Mouse (Mus musculus) hindbrain, postnatal 0 days (tissue): ENCODE data around the gene Tmem203. TPM values are rescaled to one million over a fixed set of nuclear protein-coding genes. Genes with fewer than 3 reads are reported as not detected.

Experiments
- ATAC-seq: fragments of 200-750 bp; cut with Nextera tagmentation; 2 replicates; pipeline ENCODE4 v1.8.0; 2017; ENCODE audit warnings: mild to moderate bottlenecking, moderate TSS enrichment, moderate library complexity
- DNase-seq: peaks from one replicate; pipeline ENCODE4 v3.0.0-alpha.2; 2015; ENCODE audit warnings: low spot score
- H3K27ac ChIP-seq: fragments of 300-500 bp; sonication (generic); 2 replicates; pipeline ENCODE4 v1.5.1; 2014; ENCODE audit warnings: mild to moderate bottlenecking
- H3K27me3 ChIP-seq: fragments of 300-500 bp; sonication (generic); 2 replicates; pipeline ENCODE4 v1.6.1; 2014; ENCODE audit warnings: low read length, mixed read lengths; ENCODE audit not compliant: insufficient read depth
- H3K36me3 ChIP-seq: fragments of 300-500 bp; sonication (generic); 2 replicates; pipeline ENCODE4 v1.6.1; 2014; ENCODE audit warnings: low read length, mixed read lengths; ENCODE audit not compliant: insufficient read depth
- H3K4me1 ChIP-seq: fragments of 300-500 bp; sonication (generic); 2 replicates; pipeline ENCODE4 v1.6.1; 2014; ENCODE audit warnings: antibody characterized with exemption, low read length, mixed read lengths; ENCODE audit not compliant: insufficient read depth
- H3K4me2 ChIP-seq: fragments of 300-500 bp; sonication (generic); 2 replicates; pipeline ENCODE4 v1.6.1; 2014; ENCODE audit warnings: low read depth, mild to moderate bottlenecking, low read length, moderate library complexity, mixed read lengths
- H3K4me3 ChIP-seq: fragments of 300-500 bp; sonication (generic); 2 replicates; pipeline ENCODE4 v1.5.1; 2014; ENCODE audit warnings: low read length
- H3K9ac ChIP-seq: fragments of 300-500 bp; sonication (generic); replicated peaks from 2 replicates; pipeline ENCODE4 v1.6.1; 2014; ENCODE audit warnings: mild to moderate bottlenecking, low read length, moderate library complexity, mixed read lengths
- H3K9me3 ChIP-seq: fragments of 300-500 bp; sonication (generic); 2 replicates; pipeline ENCODE4 v1.6.1; 2016; ENCODE audit warnings: low read length, mixed read lengths
- CTCF ChIP-seq: IDR thresholded peaks from 2 replicates; pipeline ENCODE4 v1.5.1; 2016; ENCODE audit warnings: antibody characterized with exemption, control low read depth, low read depth
- WGBS: fragments of 180-500 bp; shearing (Covaris S2); extraction: QIAGEN DNeasy Blood & Tissue Kit; methylation state at CpG from one replicate; pipeline ENCODE4 v1.1.7; 2014; 5-methylcytosine and 5-hydroxymethylcytosine counted together
- polyA plus RNA-seq: library from polyadenylated mRNA; unstranded; fragments of >200 nt; fragmentation: Nextera tagmentation; extraction: Ambion mirVana; gene quantifications from 2 replicates; pipeline ENCODE4 v1.2.1, GENCODE M21; 2015
- total RNA-seq: library from RNA; depleted of rRNA; stranded (reverse); fragments of >200 nt; gene quantifications from 2 replicates; pipeline ENCODE4 v1.2.3, GENCODE M21; 2014

The Tmem203 gene
- total and polyA plus RNA-seq, 2 experiments from 2014 or later: 26.7 to 56.2 TPM

DNA sequence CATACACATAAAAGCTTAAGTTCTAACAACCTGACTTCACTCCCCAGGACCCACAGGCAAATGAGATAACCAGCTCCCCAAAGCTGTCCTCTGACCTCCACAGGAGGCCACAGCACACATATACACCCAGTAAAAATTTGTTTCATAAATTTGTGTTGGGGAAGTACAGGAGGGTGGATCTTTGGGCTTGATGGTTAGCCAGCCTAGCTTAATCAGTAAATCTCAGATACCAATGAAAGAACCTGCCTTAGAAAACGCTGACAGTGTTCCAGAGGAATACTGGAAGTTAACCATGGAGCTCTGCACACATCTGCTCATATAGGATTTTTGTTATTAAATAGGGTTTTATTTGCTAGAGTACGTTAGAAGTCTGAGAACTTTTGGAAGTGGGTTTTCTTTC lies 37.6 kb upstream of the Tmem203 start:
- no peaks in the 10 kb centered on the region for H3K27me3 ChIP-seq
- no peak for TF ChIP-seq CTCF
- no peaks in the 10 kb centered on the region for H3K9me3 ChIP-seq
- ATAC-seq (no peak), DNase-seq (no peak)
- H3K9ac ChIP-seq: no peak overlapping the region
- H3K4me2 ChIP-seq: no peak overlapping the region
- no peaks in the 10 kb centered on the region for H3K36me3 ChIP-seq
- no peak overlapping the region for H3K4me3 ChIP-seq
- H3K27ac ChIP-seq: no peak overlapping the region
- WGBS: 71% methylated on average over 2 of the region's 2 CpGs
- H3K4me1 ChIP-seq: no peaks in the 10 kb centered on the region

DNA sequence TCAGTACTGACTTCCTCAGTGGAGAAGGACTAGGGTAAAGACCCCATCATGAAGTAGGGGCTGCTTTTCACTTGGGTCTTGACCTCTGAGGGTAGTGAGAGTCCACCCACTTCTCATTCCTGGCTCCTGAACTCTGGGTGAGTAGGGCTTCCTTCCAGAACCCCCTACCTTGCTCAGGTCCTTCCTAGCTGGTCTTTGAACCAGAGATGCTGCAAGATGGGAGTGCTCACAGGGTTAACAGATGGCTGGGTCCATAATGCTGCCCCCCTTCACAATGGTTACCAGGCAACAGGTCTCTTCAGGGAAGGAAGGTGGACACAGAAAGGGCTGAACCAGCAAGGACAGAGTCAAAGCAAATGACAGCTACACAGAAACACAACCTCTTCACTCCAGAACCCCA lies 36.8 kb upstream of the Tmem203 start, which contains the start of gene Fam166a:
Fam166a (plus strand) TSS at position 301 of the 400 bp plus-strand sequence.
- no peak for DNase-seq
- no peaks in the 10 kb centered on the region for H3K9me3 ChIP-seq
- no peak for TF ChIP-seq CTCF

DNA sequence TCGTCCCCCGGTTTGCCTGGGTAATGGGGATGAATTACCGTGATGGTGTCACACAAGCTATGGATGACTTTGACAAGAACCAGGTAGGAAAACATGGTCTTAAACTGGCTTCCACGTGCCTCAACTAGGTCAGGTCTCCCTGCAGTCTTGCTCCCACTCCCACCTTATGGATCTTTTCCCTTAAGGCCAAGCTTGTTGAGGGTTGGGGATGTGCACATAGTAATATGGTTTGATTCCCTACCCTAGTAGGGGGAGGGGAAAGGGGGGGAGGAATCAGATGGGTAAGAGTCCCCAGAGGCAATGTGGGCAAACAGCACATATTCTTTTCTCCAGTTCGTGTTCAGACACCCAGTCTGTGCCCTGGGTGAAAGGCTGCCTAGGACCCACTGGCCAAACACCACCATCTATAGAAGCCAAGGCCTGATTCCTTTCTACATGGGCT lies 33.9 kb upstream of the Tmem203 start:
- H3K36me3 ChIP-seq: no peaks in the 10 kb centered on the region
- H3K4me1 ChIP-seq: peaks cover 12% of the 10 kb centered on the region
- WGBS: 73% methylated on average over 5 of the region's 5 CpGs

More for the DNA sequence above, 36.8 kb upstream of the Tmem203 start, which contains the start of gene Fam166a:
- H3K36me3 ChIP-seq: no peaks in the 10 kb centered on the region
- H3K4me2 ChIP-seq: no peak within 1 kb of the TSS
- H3K27ac ChIP-seq: no peak within 1 kb of the TSS
- peaks cover 2% of the 10 kb centered on the region for H3K4me1 ChIP-seq
- H3K9ac ChIP-seq: no peak within 1 kb of the TSS
- ATAC-seq: no peak
- H3K4me3 ChIP-seq: no peak within 1 kb of the TSS
- no peaks in the 10 kb centered on the region for H3K27me3 ChIP-seq

DNA sequence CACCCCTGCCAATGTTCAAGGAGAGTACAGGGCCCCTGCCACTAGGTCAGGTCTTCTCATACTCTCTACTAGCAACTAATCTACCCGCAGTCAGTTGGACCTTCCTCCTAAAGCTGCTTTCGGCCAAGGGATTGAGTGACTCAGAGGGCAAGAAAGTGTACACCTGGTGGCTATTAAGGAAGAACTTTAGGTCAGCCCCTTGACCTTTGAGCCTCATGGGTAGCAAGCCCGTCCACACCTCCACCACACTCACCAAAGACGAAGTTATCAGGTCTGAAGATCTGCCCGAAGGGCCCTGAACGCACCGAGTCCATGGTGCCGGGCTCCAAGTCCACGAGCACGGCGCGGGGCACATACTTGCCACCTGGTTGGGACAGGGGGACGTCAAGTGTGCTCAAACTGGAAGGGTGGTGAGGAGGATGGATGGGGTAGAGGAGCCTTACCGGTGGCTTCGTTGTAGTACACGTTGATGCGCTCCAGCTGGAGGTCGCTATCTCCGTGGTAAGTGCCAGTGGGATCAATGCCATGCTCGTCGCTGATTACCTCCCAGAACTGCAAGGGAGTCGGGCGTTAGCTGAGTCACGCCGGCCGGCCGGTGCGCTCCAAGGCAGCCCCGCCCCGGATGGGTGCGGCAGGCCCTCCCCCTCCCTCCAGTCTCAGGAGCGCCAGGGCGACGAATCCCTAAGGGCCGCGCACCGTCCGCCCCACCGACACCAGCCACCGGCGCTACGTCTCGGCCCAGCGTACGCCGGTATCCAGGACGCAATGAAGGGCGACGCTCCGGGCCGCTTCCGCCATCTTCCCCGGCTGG lies 31.4 kb upstream of the Tmem203 start:
- DNase-seq (no peak), ATAC-seq (peak; percentile 12; the same call in 1 of the 2 replicates)
- no peak for TF ChIP-seq CTCF
- Histone ChIP-seq H3K27ac (peak overlapping the region; percentile 95), H3K4me3 (peak overlapping the region; percentile 80), H3K4me1 (peaks cover 18% of the 10 kb centered on the region), H3K27me3 (no peaks in the 10 kb centered on the region), H3K9ac (peak overlapping the region; percentile 87), H3K9me3 (no peaks in the 10 kb centered on the region), H3K4me2 (peak overlapping the region; percentile 84), H3K36me3 (no peaks in the 10 kb centered on the region)
- 3% methylated on average over 47 of the region's 53 CpGs for WGBS

More for the DNA sequence above, 33.9 kb upstream of the Tmem203 start:
- H3K9me3 ChIP-seq: no peaks in the 10 kb centered on the region
- DNase-seq (no peak), ATAC-seq (no peak)
- H3K27me3 ChIP-seq: no peaks in the 10 kb centered on the region
- no peak overlapping the region for H3K9ac ChIP-seq
- H3K4me3 ChIP-seq: no peak overlapping the region
- H3K4me2 ChIP-seq: no peak overlapping the region
- no peak overlapping the region for H3K27ac ChIP-seq
- TF ChIP-seq CTCF: no peak

DNA sequence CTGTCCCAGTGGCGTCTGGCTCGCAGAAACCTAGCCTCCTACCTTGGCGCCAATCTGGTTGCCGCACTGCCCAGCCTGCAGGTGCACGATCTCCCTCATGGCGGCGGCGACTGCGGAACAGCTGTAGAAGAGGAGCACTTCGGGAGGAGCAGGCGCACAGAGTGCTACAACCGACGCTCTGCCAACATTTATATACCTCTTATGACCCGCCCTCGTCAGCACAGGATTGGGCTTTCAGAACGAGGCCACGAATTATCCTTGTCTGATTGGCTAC lies 30.8 kb upstream of the Tmem203 start, which contains the start of gene Tubb4b:
Tubb4b (minus strand) TSS at position 211 of the 274 bp plus-strand sequence.
- H3K9ac ChIP-seq: peak within 1 kb of the TSS; percentile 87
- ATAC-seq: no peak
- H3K4me1 ChIP-seq: peaks cover 19% of the 10 kb centered on the region
- under 1% methylated on average over 17 of the region's 17 CpGs for WGBS
- peak within 1 kb of the TSS; percentile 84 for H3K4me2 ChIP-seq
- no peaks in the 10 kb centered on the region for H3K9me3 ChIP-seq
- TF ChIP-seq CTCF: peak; percentile 62
- H3K36me3 ChIP-seq: no peaks in the 10 kb centered on the region
- peak within 1 kb of the TSS; percentile 97 for H3K27ac ChIP-seq
- peak within 1 kb of the TSS; percentile 80 for H3K4me3 ChIP-seq
- no peak for DNase-seq
- H3K27me3 ChIP-seq: no peaks in the 10 kb centered on the region

DNA sequence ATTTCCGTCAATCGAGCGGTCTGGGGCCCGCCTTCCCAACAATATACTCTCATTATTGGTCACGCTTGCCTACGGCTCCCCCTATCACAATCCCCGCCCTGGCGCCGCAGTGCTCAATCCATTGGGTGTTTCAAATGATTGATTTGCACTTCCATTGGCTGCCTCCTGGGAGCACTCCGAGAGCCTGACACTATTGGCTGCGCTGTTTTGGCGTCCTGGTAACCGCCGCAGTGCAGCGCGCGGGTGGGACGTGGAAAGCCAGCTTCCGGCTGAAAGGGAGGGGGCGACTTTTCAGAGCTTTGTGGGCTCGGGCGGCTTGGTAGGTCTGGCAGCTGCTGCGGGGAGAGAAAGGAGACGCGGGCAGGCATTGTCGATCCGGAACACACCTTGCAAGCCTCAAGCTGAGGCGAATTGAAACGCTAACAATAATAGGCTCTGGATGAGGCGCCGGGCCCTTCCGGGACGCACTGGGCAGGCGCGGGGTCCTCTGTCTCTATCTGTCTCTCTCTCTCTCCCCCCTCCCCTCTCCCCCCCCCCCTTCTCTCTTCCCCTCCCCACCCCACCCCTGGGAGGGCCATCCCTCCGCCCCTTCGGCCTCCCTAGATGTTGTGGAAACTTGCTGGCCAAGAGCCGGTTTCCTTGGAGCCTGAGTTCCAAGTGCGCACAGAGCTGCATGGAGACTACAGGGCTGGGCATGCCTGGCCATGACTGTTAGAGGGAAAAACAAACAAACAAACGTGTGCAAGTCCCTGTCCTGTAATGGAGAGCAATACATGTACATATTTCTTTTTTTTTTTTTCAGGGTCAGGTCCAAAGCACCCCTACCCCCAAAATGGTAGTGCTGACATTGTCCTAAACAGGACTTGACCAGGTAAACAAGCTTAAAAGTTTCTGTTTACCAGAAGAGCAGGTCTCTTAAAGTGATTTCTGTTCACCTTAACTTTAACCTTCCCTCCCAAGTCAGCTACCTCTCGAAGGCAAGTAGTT lies 30.2 kb upstream of the Tmem203 start:
- Histone ChIP-seq H3K4me1 (peaks cover 19% of the 10 kb centered on the region), H3K27me3 (no peaks in the 10 kb centered on the region), H3K4me3 (peak overlapping the region; percentile 80), H3K9ac (peak overlapping the region; percentile 68), H3K27ac (peak overlapping the region; percentile 97), H3K36me3 (no peaks in the 10 kb centered on the region), H3K9me3 (no peaks in the 10 kb centered on the region), H3K4me2 (peak overlapping the region; percentile 57)
- DNase-seq: peak; percentile 100
- 2% methylated on average over 41 of the region's 41 CpGs for WGBS
- no peak for TF ChIP-seq CTCF
- ATAC-seq: peak; percentile 97
